Mouse (Mus musculus): Measurements from ENCODE around the gene Icmt.
A peak's percentile ranks its signal among the peaks of the same experiment; 100 is the strongest.

Icmt gene

DNA sequence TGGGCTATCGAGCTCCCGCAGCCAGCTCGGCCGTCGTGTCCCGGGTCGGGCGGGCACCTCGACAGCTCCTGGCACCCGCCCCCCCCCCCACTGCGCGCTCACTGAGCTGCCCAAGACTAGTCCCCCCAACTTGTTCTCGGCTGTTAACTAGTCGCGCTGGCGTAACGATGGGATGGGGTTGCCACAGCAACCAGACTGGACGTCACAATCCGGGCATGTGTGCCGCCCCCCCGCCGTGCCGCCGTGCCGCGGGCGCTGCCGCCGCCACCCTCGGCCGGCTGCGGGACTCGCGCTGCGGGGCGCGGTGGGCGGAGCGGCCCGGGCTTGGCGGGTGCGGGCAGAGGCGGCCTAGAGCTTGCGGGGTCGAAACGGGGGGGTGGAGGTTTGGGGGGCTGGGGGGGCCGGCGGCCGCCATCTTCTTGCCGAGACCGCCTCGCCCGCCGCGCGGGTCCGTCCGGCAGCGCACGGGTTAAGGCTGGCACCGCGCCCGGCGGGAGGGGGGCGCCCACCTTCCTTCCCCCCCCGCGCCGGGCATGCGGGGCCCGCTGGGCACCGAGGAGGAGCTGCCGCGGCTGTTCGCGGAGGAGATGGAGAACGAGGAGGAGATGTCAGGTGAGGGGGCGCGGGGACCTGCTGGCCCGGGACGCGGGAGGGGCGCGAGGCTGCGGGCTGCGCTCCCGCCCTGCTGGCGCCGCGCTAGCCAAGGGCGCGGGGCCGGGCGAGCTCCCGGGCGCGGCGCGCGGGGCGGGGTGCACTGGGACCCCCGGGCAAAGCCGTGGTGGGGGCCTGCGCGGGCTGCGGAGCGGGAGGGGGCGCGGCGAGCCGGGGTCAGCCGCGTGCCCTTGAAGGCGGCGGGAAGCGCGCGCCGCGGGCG lies 41.6 kb downstream of the Icmt start, which contains the start of gene Chd5:
TSS of gene Chd5 (plus strand) at position 233 of the 874 bp plus-strand sequence.
- no peak for DNase-seq (ENCODE audit: low read depth, low spot score)

DNA sequence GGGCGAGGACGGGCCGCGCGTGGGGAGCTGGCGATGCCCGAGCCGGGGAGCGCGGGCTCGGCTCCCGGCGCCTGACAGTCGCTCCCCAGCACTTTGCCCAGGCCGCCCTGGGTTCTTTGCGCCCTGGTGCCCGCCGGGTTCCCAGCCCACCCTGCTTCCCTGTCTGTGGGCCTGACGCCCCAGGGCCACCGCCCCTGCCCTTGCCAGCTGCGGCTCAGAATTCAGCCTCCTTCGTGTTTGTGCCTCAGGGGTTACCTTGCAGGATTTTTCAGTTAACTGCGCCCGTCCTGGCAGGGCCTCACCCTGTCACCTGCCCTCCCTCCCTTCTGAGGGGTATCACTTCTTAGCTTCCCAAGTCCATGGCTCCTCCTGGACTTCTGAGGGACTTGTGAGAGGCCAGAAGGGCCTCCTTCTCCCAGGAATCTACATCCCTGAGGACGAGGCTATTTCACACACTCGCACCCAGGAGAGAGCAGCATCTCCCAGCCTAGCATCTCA lies 42.3 kb downstream of the Icmt start:
- DNase-seq (ENCODE audit: low read depth, low spot score), result no peak

DNA sequence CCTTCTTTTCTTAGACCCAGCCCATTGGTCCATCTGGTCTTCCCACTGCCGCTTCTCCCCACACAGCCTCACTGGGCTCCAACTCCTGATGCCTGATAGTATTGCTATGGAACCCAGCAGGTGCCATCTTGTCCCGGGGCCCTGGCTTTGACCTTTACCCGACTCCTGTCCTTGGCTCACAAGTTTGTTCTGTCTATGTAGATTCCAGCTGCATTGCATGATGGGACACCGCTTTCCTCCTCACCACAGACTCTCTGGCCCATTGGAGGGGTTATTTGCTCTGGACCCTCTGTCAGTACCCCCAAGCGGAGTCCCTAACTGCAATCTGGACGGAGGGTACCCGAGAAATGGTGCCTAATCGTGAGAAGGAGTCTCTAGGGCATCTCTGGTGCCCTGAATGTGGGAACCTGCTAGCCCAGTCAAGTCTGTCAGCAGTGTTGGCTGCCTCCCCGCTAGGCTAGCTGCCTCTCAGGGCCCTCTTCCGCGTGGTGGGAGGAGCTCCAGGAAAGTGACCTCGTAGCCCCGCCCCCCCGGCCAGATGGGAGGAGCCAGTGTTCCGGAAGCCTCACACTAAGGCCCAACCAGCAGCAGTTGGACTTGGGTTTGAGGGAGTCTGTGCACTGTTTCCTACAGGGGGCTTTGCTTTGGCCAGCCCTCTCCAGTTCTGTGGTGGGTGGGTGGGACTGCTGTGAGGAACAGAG lies 43.7 kb downstream of the Icmt start:
- no peak for DNase-seq (ENCODE audit: low read depth, low spot score)

DNA sequence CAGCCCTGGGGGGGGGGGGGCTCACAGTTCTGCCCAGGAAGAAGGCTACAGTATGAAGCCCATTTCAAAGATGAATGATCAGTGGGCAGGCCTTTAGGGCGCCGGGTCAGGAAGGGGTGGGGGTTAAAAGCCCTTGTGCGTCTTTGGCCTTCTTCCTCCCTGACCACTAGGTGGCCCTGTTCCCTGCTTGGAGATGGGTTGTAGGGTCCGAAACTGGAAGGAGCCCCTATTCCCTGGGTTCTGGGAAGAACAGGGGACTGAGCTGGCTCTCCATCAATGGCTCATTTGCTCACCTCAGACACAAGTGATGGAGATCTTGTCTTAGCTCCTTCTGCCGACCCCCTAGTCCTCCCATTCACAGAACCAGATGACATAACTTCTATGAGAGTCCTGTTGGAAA lies 46.3 kb downstream of the Icmt start:
- no peak for DNase-seq (ENCODE audit: low read depth, low spot score)

DNA sequence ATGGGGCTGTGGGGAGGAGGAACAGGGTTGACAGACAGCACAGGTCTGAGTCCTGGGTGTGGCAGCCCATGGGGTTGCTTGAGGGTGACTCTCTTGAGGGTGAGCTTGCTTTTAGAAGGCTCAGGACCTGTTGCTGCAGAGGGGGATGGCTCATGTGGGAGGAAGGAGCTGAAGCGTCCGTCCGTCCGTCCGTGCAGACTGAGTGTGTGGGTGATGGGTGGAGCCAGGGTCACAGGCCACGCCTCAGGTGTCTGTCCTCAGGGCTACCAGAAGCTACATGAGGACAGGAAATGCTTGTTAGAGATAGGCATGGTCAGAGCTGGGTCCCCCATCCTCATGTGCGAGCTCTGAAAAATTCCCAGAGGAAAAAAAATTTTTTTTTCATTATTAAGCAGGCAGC lies 47.6 kb downstream of the Icmt start:
- DNase-seq (ENCODE audit: low read depth, low spot score), result no peak

DNA sequence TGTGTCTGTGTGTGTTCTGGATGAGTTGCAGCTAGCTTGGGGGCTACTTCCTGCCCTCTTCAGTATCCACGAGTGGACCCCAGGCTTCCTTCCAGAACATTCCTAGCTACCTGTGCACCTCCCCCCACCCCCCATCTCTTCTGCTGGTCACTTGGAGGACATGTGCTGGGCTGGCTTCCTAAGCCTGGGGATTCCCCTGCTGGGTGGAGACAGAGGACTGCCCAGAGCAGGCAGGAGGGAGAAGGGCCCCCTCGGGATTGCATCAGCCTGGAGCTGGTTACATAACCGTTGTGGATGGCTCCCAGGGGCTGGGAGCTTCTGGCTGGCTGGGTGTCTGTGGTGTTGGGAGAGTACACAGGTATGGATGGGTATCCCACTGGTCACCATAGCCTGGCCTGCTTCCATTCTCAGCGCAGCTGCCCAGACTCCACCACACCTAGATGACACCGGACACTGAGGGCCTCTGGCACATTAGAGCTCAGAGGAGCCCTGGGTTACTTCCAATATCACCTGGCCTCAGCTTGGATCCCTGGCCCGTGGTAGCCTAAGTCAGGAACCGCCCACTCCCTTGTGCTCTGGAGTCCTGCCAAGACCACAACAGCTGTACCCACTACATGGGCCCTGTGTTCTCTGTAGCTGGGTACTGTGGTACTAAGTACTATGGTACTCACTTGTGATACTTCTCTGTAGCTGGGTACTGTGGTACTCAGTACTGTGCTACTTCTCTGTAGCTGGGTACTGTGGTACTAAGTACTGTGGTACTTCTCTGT lies 48.3 kb downstream of the Icmt start:
- DNase-seq (ENCODE audit: low read depth, low spot score), result peak; percentile 45

DNA sequence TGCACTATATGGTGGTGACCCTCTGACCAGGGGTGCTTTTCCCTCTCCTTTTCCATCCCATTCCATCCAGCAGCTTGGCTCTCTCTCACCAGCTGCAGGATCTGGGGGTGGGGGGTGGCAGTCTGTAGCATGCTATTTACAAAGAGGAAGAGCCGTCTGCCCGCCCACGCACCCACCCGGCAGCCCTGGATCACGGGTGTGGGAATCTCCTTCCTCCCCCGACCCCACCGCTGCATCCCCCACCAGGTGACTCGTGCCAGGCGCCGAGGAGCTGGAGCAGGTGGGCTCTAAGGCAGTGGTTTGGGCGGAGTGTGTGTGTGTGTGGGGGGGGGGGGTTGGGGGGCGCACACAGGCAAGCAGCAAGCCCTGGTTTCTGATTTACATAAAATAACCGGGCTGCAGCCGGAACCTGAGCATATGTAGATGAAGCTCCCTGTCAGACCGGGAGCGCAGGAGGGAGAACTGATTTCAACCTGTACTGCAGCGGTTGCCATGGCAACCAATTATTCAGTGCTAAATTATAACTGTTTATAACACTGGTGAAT lies 52.9 kb downstream of the Icmt start:
- DNase-seq (ENCODE audit: low read depth, low spot score), result no peak

DNA sequence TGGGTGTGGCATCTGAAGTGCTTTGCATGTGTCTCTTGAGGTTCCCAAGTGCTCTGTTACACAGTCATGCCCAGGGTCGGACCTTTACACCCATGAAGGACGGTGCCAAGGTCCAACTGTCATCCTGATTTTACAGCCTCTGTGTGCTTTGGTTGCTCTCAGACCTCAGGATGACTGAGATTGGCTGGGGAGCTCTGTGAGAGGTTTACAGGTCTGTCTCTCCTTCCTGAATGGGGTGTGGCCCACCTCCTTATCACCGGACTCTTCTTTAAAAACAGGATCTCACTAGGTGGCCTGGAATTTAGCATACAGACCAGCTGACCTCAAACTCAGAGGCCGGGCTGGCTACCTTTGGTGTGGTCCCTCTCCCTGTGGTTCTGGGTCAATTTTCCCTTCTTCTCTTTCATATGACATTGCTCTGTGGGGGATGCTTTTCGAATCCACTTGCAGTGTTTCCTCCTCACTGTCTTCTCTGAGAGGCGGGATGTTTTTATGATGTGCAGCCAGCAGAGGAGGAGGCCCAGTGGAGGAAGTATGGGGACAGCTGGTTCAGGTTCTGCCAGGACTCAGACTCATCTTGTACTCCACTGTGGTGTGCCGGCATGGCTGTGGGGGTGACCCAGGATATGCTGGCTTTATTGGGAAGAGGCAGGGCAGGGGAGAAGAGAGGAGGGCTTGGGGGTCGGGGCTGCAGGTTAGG lies 53.8 kb downstream of the Icmt start:
- DNase-seq (ENCODE audit: low read depth, low spot score), result no peak

DNA sequence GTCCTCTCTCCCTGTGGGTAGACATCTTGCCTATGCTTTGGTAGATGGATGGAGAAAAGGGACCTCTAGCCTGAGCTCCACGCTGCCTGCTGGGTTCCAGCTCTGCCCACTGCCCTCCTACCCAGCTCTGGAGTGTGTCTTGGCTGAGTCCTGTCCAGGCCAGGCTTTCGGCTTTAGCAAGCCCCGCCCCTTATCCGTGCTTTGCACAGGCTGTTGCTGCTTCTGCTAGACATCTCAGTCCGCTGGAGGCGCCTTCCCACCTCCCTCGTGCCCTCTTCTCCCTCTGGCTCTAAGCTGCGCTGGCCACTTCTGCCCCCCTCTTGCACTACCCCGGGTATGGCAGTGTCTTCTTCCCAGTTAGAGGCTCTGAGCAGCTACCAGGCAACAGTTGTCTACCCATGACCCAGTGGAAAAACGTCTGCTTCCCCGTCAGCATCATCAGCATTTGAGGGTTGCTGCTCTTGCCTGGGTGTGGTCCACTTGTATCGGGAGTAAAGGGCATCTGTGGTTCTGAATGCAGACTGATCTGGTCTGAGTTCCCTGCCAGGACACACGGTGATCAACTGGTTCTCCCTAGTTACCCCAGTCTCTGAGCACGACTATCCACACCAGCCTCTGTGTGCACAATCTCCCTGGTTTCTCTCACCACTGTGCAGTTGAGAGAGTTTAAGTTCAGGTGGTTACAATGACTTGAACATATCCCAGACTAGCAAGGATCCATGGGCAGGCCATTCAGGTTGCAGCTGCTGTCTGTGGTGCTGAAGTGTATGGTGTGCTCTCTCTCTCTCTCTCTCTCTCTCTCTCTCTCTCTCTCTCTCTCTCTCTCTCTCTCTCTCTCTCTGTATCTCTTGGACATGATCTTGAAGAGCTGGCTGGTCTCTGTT lies 54.6 kb downstream of the Icmt start:
- DNase-seq (ENCODE audit: low read depth, low spot score), result no peak

DNA sequence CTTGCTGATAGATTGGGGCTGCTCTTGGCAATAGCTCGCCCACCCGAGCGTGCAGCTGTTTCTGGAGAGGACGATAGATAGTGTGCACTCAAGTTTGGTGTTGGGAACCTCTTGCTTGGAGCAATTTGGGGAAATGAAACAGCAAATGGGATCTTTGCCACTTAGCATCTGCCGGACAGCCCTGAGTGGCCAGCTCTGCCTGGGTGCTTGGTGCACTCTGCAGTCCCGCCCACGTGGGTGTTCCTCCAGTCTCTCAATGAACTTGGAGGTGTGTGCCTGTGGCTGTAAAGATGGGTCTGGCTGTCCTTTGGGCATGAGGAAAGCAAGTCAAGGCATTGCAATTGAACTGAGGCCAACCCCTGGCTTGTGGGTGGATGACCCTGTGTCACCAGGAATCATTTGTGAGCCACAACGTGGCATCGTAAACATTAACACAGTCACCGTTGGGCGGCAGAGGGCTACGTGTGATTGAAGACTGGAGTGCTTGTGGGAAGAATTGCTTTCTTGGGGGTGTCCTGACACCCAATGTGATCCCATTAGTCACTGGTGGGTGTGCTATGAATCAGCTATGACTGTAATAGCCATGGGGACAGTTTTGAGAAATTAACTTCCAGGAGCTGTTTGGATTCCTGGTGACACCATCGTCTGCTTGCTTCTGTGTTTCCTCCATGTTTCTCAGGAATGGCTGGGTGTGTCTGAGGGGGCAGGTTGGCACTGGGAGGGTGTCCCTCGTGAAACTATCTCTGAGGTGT lies 57.0 kb downstream of the Icmt start:
- DNase-seq (ENCODE audit: low read depth, low spot score), result no peak

DNA sequence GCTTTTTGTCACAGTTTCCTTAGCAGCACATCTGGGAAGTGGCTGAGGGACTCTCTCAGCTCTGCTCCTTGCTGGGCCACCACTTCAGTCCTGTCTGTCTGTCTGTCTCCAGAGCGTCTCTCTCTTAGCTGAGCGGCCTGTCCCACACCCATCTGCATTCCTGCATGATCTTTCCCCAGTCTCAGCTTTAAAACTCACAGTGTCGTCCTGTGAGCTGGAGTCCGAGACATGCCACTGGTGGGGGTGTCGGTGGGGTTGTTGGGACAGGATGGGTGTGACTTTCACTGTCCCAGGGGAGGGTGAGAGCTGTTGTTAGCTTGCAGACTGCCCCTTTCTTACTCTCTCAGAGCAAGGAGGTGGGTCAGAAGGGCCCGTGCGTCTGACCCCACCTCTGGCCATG lies 58.6 kb downstream of the Icmt start:
- no peak for DNase-seq (ENCODE audit: low read depth, low spot score)

All from retina, adult 2 months (tissue).